Mouse (Mus musculus) hindbrain, embryonic 14.5 days (tissue): ENCODE data around the gene Siah3. TPM values are rescaled to one million over a fixed set of nuclear protein-coding genes. Genes with fewer than 3 reads are reported as not detected.
"Not testable (repeated sequence)": the region's sequence is repeated elsewhere in the genome, so short reads cannot be mapped to it uniquely, and the experiment has no call there.

ENCODE experiments used
- ATAC-seq: fragments of 200-750 bp; cut with Nextera tagmentation; 2 replicates; pipeline ENCODE4 v1.8.0; 2017; ENCODE audit warnings: moderate number of reproducible peaks, mild to moderate bottlenecking, moderate TSS enrichment, moderate library complexity; ENCODE audit not compliant: low FRiP score
- DNase-seq: peaks from one replicate; pipeline ENCODE4 v3.0.0-alpha.2; 2015; ENCODE audit warnings: low spot score
- H3K27ac ChIP-seq: fragments of 300-500 bp; sonication (generic); 2 replicates; pipeline ENCODE4 v1.5.1; 2014; ENCODE audit warnings: mild to moderate bottlenecking, moderate library complexity
- H3K27me3 ChIP-seq: fragments of 300-500 bp; sonication (generic); 2 replicates; pipeline ENCODE4 v1.6.1; 2014; ENCODE audit warnings: mild to moderate bottlenecking, low read length, mixed read lengths; ENCODE audit not compliant: control insufficient read depth, insufficient read depth
- H3K36me3 ChIP-seq: fragments of 300-500 bp; sonication (generic); replicated peaks from 2 replicates; pipeline ENCODE4 v1.6.1; 2014; ENCODE audit not compliant: control insufficient read depth, insufficient read depth
- H3K4me1 ChIP-seq: fragments of 300-500 bp; sonication (generic); replicated peaks from 2 replicates; pipeline ENCODE4 v1.6.1; 2014; ENCODE audit warnings: antibody characterized with exemption, low read length, mixed read lengths; ENCODE audit not compliant: control insufficient read depth, insufficient read depth
- H3K4me2 ChIP-seq: fragments of 300-500 bp; sonication (generic); replicated peaks from 2 replicates; pipeline ENCODE4 v1.6.1; 2014; ENCODE audit warnings: mild to moderate bottlenecking, moderate library complexity
- H3K4me3 ChIP-seq: fragments of 300-500 bp; sonication (generic); replicated peaks from 2 replicates; pipeline ENCODE4 v1.5.1; 2014; ENCODE audit warnings: mild to moderate bottlenecking, low read length
- H3K9ac ChIP-seq: fragments of 300-500 bp; sonication (generic); 2 replicates; pipeline ENCODE4 v1.6.1; 2014
- H3K9me3 ChIP-seq: fragments of 300-500 bp; sonication (generic); 2 replicates; pipeline ENCODE4 v1.6.1; 2016; ENCODE audit warnings: low read length; ENCODE audit not compliant: control insufficient read depth
- whole genome bisulfite sequencing: fragments of 180-500 bp; shearing (Covaris S2); extraction: QIAGEN DNeasy Blood & Tissue Kit; methylation state at CpG from one replicate; pipeline ENCODE4 v1.1.7; 2014; 5-methylcytosine and 5-hydroxymethylcytosine counted together
- polyA plus RNA-seq: library from polyadenylated mRNA; unstranded; fragments of >200 nt; fragmentation: Nextera tagmentation; extraction: Ambion mirVana; gene quantifications from 2 replicates; pipeline ENCODE4 v1.2.1, GENCODE M21; 2014

The Siah3 gene
- polyA plus RNA-seq, 1 experiment from 2014 or later = 7.7 TPM

- H3K4me1 ChIP-seq = peaks cover 13% of the 10 kb centered on the region; the same call in 1 of the 2 replicates
- no peak overlapping the region for H3K27ac ChIP-seq
- no peak overlapping the region for H3K4me3 ChIP-seq
- DNase-seq (no peak), ATAC-seq (no peak)
- no peak overlapping the region for H3K4me2 ChIP-seq
- H3K27me3 ChIP-seq = no peaks in the 10 kb centered on the region
- no peak overlapping the region for H3K9ac ChIP-seq
- WGBS = 75% methylated on average over 11 of the region's 11 CpGs
- no peaks in the 10 kb centered on the region for H3K9me3 ChIP-seq
- H3K36me3 ChIP-seq = no peaks in the 10 kb centered on the region
Measured at GRCm38 (mm10) chr14:75444486-75445105, 11.2 kb upstream of the Siah3 start.

GRCm38 (mm10) chr14:75445281-75445947 lies 10.4 kb upstream of the Siah3 start:
- Histone ChIP-seq H3K4me2 (peak overlapping the region; percentile 56), H3K9ac (peak overlapping the region; percentile 50), H3K4me3 (peak overlapping the region; percentile 21), H3K4me1 (peaks cover 13% of the 10 kb centered on the region; the same call in 1 of the 2 replicates), H3K9me3 (no peaks in the 10 kb centered on the region), H3K27ac (peak overlapping the region; percentile 65), H3K27me3 (no peaks in the 10 kb centered on the region), H3K36me3 (no peaks in the 10 kb centered on the region)
- DNase-seq (peak; percentile 82), ATAC-seq (peak; percentile 88)
- WGBS = 4% methylated on average over 15 of the region's 15 CpGs

- H3K4me1 ChIP-seq = peaks cover 13% of the 10 kb centered on the region; the same call in 1 of the 2 replicates
Measured at GRCm38 (mm10) chr14:75445948-75446281, 9.9 kb upstream of the Siah3 start.

GRCm38 (mm10) chr14:75446314-75446713 lies 9.5 kb upstream of the Siah3 start:
- not testable (repeated sequence) for H3K27ac ChIP-seq, H3K27me3 ChIP-seq, H3K4me2 ChIP-seq, ATAC-seq, H3K9ac ChIP-seq, H3K4me3 ChIP-seq, H3K9me3 ChIP-seq, DNase-seq, H3K36me3 ChIP-seq
- H3K4me1 ChIP-seq = peaks cover 13% of the 10 kb centered on the region; the same call in 1 of the 2 replicates

More at GRCm38 (mm10) chr14:75445948-75446281, 9.9 kb upstream of the Siah3 start:
- ATAC-seq (no peak; the same call in 1 of the 2 replicates), DNase-seq (no peak)
- Histone ChIP-seq H3K4me2 (peak overlapping the region; percentile 56), H3K9me3 (no peaks in the 10 kb centered on the region), H3K27ac (peak overlapping the region; percentile 65), H3K9ac (peak overlapping the region; percentile 50), H3K36me3 (no peaks in the 10 kb centered on the region), H3K4me3 (peak overlapping the region; percentile 21), H3K27me3 (no peaks in the 10 kb centered on the region)
- WGBS = 39% methylated on average over 6 of the region's 6 CpGs

GRCm38 (mm10) chr14:75453906-75454305 lies 1.9 kb upstream of the Siah3 start:
- Histone ChIP-seq H3K4me1 (peaks cover 34% of the 10 kb centered on the region), H3K27ac (no peak overlapping the region), H3K4me3 (no peak overlapping the region), H3K27me3 (no peaks in the 10 kb centered on the region), H3K9ac (no peak overlapping the region), H3K36me3 (no peaks in the 10 kb centered on the region), H3K4me2 (no peak overlapping the region), H3K9me3 (no peaks in the 10 kb centered on the region)
- DNase-seq (no peak), ATAC-seq (no peak)
- 78% methylated on average over 4 of the region's 4 CpGs for WGBS

GRCm38 (mm10) chr14:75454716-75455115 lies 1.1 kb upstream of the Siah3 start:
- Histone ChIP-seq H3K4me3 (no peak overlapping the region), H3K27ac (peak overlapping the region; percentile 82), H3K27me3 (no peaks in the 10 kb centered on the region), H3K4me1 (peaks cover 38% of the 10 kb centered on the region), H3K4me2 (peak overlapping the region; percentile 89), H3K9ac (peak overlapping the region; percentile 62; the same call in 1 of the 2 replicates), H3K9me3 (no peaks in the 10 kb centered on the region), H3K36me3 (no peaks in the 10 kb centered on the region)
- 4% methylated on average over 4 of the region's 4 CpGs for WGBS
- DNase-seq (peak; percentile 65), ATAC-seq (peak; percentile 49; the same call in 1 of the 2 replicates)

- H3K4me1 ChIP-seq = peaks cover 39% of the 10 kb centered on the region
- peak overlapping the region; percentile 89 for H3K4me2 ChIP-seq
- H3K27ac ChIP-seq = peak overlapping the region; percentile 82
- peak; percentile 26 for DNase-seq
- H3K9ac ChIP-seq = peak overlapping the region; percentile 62
- no peak for ATAC-seq
- H3K36me3 ChIP-seq = no peaks in the 10 kb centered on the region
- WGBS = 19% methylated on average over 3 of the region's 3 CpGs
- H3K9me3 ChIP-seq = no peaks in the 10 kb centered on the region
- no peaks in the 10 kb centered on the region for H3K27me3 ChIP-seq
- peak overlapping the region; percentile 43 for H3K4me3 ChIP-seq
Measured at GRCm38 (mm10) chr14:75455361-75455742, 430 bp upstream of the Siah3 start.

GRCm38 (mm10) chr14:75456489-75457220 lies 873 bp downstream of the Siah3 start:
- Histone ChIP-seq H3K9ac (peak overlapping the region; percentile 62), H3K9me3 (no peaks in the 10 kb centered on the region), H3K36me3 (no peaks in the 10 kb centered on the region), H3K27ac (peak overlapping the region; percentile 82), H3K4me1 (peaks cover 48% of the 10 kb centered on the region), H3K4me3 (peak overlapping the region; percentile 43), H3K4me2 (peak overlapping the region; percentile 89), H3K27me3 (no peaks in the 10 kb centered on the region)
- DNase-seq (peak; percentile 71), ATAC-seq (peak; percentile 76)
- 6% methylated on average over 13 of the region's 13 CpGs for WGBS

- Histone ChIP-seq H3K4me1 (peaks cover 48% of the 10 kb centered on the region), H3K27me3 (no peaks in the 10 kb centered on the region), H3K9me3 (no peaks in the 10 kb centered on the region), H3K27ac (peak overlapping the region; percentile 82), H3K36me3 (no peaks in the 10 kb centered on the region), H3K4me3 (peak overlapping the region; percentile 43), H3K9ac (peak overlapping the region; percentile 62), H3K4me2 (peak overlapping the region; percentile 89)
- DNase-seq (no peak), ATAC-seq (peak; percentile 46)
- 17% methylated on average over 8 of the region's 8 CpGs for WGBS
Measured at GRCm38 (mm10) chr14:75457221-75457600, 1.4 kb downstream of the Siah3 start.
